8 mouse cellular contexts compared by ENCODE assay signal in genomic region chr14:37135671-37136070, GRCm38 (mm10). TPM values are rescaled to one million over a fixed set of nuclear protein-coding genes. Genes with fewer than 3 reads are reported as not detected.
DNase-seq lines count a peak whose midpoint lies in the region; ATAC-seq and TF ChIP-seq lines count a peak whose summit lies in the region.

No protein-coding gene starts in this region.

- TF ChIP-seq CTCF in olfactory bulb, adult 2 months (IDR thresholded peaks at IDR 0.05; ENCODE audit: insufficient read depth, low read depth, low read length), result no peak

- no peak for DNase-seq in lung, postnatal 14 days
- DNase-seq in embryonic facial prominence, embryonic 14.5 days (ENCODE audit: low spot score), result no peak
- no peak for DNase-seq in limb, embryonic 11.5 days (ENCODE audit: low spot score)
- no peak for DNase-seq in left cerebral cortex, postnatal 36 days (ENCODE audit: low spot score in 2 of 2)
- no peak for DNase-seq in thymus, postnatal 36 days
- no peak for DNase-seq in cerebellum, adult 11 months

- WGBS in lung, embryonic 16.5 days, result 3% methylated on average over 10 of the region's 10 CpGs
- 3% methylated on average over 10 of the region's 10 CpGs for WGBS in embryonic facial prominence, embryonic 14.5 days
- WGBS in limb, embryonic 11.5 days, result 4% methylated on average over 10 of the region's 10 CpGs
- under 1% methylated on average over 10 of the region's 10 CpGs for WGBS in olfactory bulb, adult 2 months

- H3K4me2 ChIP-seq in lung, embryonic 16.5 days (ENCODE audit: low read depth, low read length), result peak overlapping the region; percentile 74
- peak overlapping the region; percentile 75 for H3K4me2 ChIP-seq in embryonic facial prominence, embryonic 14.5 days (ENCODE audit: low read depth, low read length)
- H3K4me2 ChIP-seq in limb, embryonic 11.5 days (ENCODE audit: low read depth, severe bottlenecking), result peak overlapping the region; percentile 56

- H3K9ac ChIP-seq in lung, embryonic 16.5 days (ENCODE audit: low read length), result peak overlapping the region; percentile 70
- peak overlapping the region; percentile 69 for H3K9ac ChIP-seq in embryonic facial prominence, embryonic 14.5 days (ENCODE audit: low read depth, low read length)
- peak overlapping the region; percentile 87 for H3K9ac ChIP-seq in limb, embryonic 11.5 days (ENCODE audit: low read length)

- H3K36me3 ChIP-seq in lung, embryonic 16.5 days (ENCODE audit: control insufficient read depth, insufficient read depth, low read length), result peaks cover 5% of the 10 kb centered on the region
- peaks cover 25% of the 10 kb centered on the region for H3K36me3 ChIP-seq in embryonic facial prominence, embryonic 14.5 days (ENCODE audit: control insufficient read depth, insufficient read depth, low read length)
- peaks cover 3% of the 10 kb centered on the region; the same call in 1 of the 2 replicates for H3K36me3 ChIP-seq in limb, embryonic 11.5 days (ENCODE audit: control insufficient read depth, insufficient read depth, low read length)

- intact Hi-C loops in left cerebral cortex, postnatal 36 days (cut with DNase I), result no loop called here

- H3K4me3 ChIP-seq in lung, embryonic 16.5 days (ENCODE audit: low read length), result peak overlapping the region; percentile 94
- peak overlapping the region; percentile 81 for H3K4me3 ChIP-seq in embryonic facial prominence, embryonic 14.5 days (ENCODE audit: low read depth, low read length)
- peak overlapping the region; percentile 82 for H3K4me3 ChIP-seq in limb, embryonic 11.5 days (ENCODE audit: low read depth, low read length)
- peak overlapping the region; percentile 72 for H3K4me3 ChIP-seq in olfactory bulb, adult 2 months (ENCODE audit: insufficient read depth, low read depth, low read length)

- TF ChIP-seq POLR2A in olfactory bulb, adult 2 months (IDR thresholded peaks at IDR 0.05; ENCODE audit: insufficient read depth, low read depth, low read length), result no peak

- no peak overlapping the region for H3K27ac ChIP-seq in lung, embryonic 16.5 days (ENCODE audit: low read length)
- H3K27ac ChIP-seq in embryonic facial prominence, embryonic 14.5 days (replicated peaks; ENCODE audit: low read depth, low read length), result no peak overlapping the region
- no peak overlapping the region for H3K27ac ChIP-seq in limb, embryonic 11.5 days (replicated peaks; ENCODE audit: low read depth, low read length)
- peak overlapping the region; percentile 54; the same call in 1 of the 2 replicates for H3K27ac ChIP-seq in olfactory bulb, adult 2 months (ENCODE audit: insufficient read depth, low read depth, low read length)

- peak; percentile 34; the same call in 1 of the 2 replicates for ATAC-seq in lung, embryonic 16.5 days (ENCODE audit: low read depth)
- ATAC-seq in embryonic facial prominence, embryonic 14.5 days (ENCODE audit: low read depth), result 0 out of 2 replicates have a peak, but pooled peaks have one; percentile 27
- no peak for ATAC-seq in limb, embryonic 11.5 days (ENCODE audit: insufficient number of reproducible peaks, low FRiP score, low TSS enrichment, low read depth)

- H3K9me3 ChIP-seq in lung, embryonic 16.5 days (ENCODE audit: control insufficient read depth, low read length), result no peaks in the 10 kb centered on the region
- H3K9me3 ChIP-seq in embryonic facial prominence, embryonic 14.5 days (ENCODE audit: control insufficient read depth, low read length), result no peaks in the 10 kb centered on the region
- no peaks in the 10 kb centered on the region for H3K9me3 ChIP-seq in limb, embryonic 11.5 days (ENCODE audit: control insufficient read depth, low read length)

- H3K4me1 ChIP-seq in lung, embryonic 16.5 days (replicated peaks; ENCODE audit: control insufficient read depth, insufficient read depth, low read length), result peaks cover 5% of the 10 kb centered on the region; the same call in 1 of the 2 replicates
- H3K4me1 ChIP-seq in embryonic facial prominence, embryonic 14.5 days (ENCODE audit: control insufficient read depth, insufficient read depth, low read length), result peaks cover 4% of the 10 kb centered on the region; the same call in 1 of the 2 replicates
- no peaks in the 10 kb centered on the region for H3K4me1 ChIP-seq in limb, embryonic 11.5 days (ENCODE audit: control insufficient read depth, insufficient read depth, low read length)
- H3K4me1 ChIP-seq in olfactory bulb, adult 2 months (ENCODE audit: control insufficient read depth, insufficient read depth, low read length), result no peaks in the 10 kb centered on the region

- no peaks in the 10 kb centered on the region for H3K27me3 ChIP-seq in lung, embryonic 16.5 days (ENCODE audit: control insufficient read depth, insufficient read depth, low read depth, low read length)
- H3K27me3 ChIP-seq in embryonic facial prominence, embryonic 14.5 days (replicated peaks; ENCODE audit: control insufficient read depth, insufficient read depth, low read length), result no peaks in the 10 kb centered on the region
- no peaks in the 10 kb centered on the region for H3K27me3 ChIP-seq in limb, embryonic 11.5 days (ENCODE audit: control insufficient read depth, insufficient read depth, low read length)

RNA-seq across cellular contexts. Expression of gene Ghitm, which starts 0.6 kb away (rescaled TPM):
- polyA plus RNA-seq in lung, embryonic 16.5 days (2015; fragmentation: Nextera tagmentation; extraction: Ambion mirVana), result 224 and 231 TPM in 2 replicates
- polyA plus RNA-seq in embryonic facial prominence, embryonic 14.5 days (2014; fragmentation: Nextera tagmentation; extraction: Ambion mirVana), result 198 and 210 TPM in 2 replicates
- polyA plus RNA-seq in limb, embryonic 11.5 days (2014; fragmentation: Nextera tagmentation; extraction: Ambion mirVana), result 178 and 182 TPM in 2 replicates
- 602 TPM in 1 of 2 replicates, not detected in the other for polyA plus RNA-seq in olfactory bulb, adult 2 months (2012; ENCODE audit: insufficient read depth, insufficient read length, low replicate concordance, missing spikeins)
- total RNA-seq in left cerebral cortex, postnatal 36 days (2021), result 100 to 1,000 TPM; 417 to 434 TPM

RNA-seq across cellular contexts. Expression of gene 2610528A11Rik, which starts 21.8 kb away (rescaled TPM):
- polyA plus RNA-seq in lung, embryonic 16.5 days (2015; fragmentation: Nextera tagmentation; extraction: Ambion mirVana), result 0.31 and 0.55 TPM in 2 replicates
- polyA plus RNA-seq in embryonic facial prominence, embryonic 14.5 days (2014; fragmentation: Nextera tagmentation; extraction: Ambion mirVana), result 7.9 and 9.0 TPM in 2 replicates
- 3.0 and 3.2 TPM in 2 replicates for polyA plus RNA-seq in limb, embryonic 11.5 days (2014; fragmentation: Nextera tagmentation; extraction: Ambion mirVana)
- polyA plus RNA-seq in olfactory bulb, adult 2 months (2012; ENCODE audit: insufficient read depth, insufficient read length, low replicate concordance, missing spikeins), result not detected in 2 replicates
- under 1 TPM; 0.95 to 0.96 TPM for total RNA-seq in left cerebral cortex, postnatal 36 days (2021)

RNA-seq across cellular contexts. Expression of gene Cdhr1, which starts 37.5 kb away (rescaled TPM):
- polyA plus RNA-seq in lung, embryonic 16.5 days (2015; fragmentation: Nextera tagmentation; extraction: Ambion mirVana), result 0.09 and 0.16 TPM in 2 replicates
- polyA plus RNA-seq in embryonic facial prominence, embryonic 14.5 days (2014; fragmentation: Nextera tagmentation; extraction: Ambion mirVana), result 3.0 TPM in 2 replicates
- 0.15 TPM in 1 of 2 replicates, not detected in the other for polyA plus RNA-seq in limb, embryonic 11.5 days (2014; fragmentation: Nextera tagmentation; extraction: Ambion mirVana)
- 353 TPM in 1 of 2 replicates, not detected in the other for polyA plus RNA-seq in olfactory bulb, adult 2 months (2012; ENCODE audit: insufficient read depth, insufficient read length, low replicate concordance, missing spikeins)
- total RNA-seq in left cerebral cortex, postnatal 36 days (2021), result 10 to 100 TPM; 11.2 to 17.0 TPM
